Mouse (Mus musculus): ENCODE data around the gene Rab7b.

Rab7b gene

GRCm38 (mm10) chr1:131688475-131688874 lies at the start of gene Rab7b:
Gene Rab7b (plus strand): TSS chr1:131688695.
- DNase-seq = no peak

- no peak for DNase-seq
These were observed 48.4 kb upstream of the Rab7b start for GRCm38 (mm10) chr1:131640062-131640461.

- no peak for DNase-seq
These were observed 46.9 kb upstream of the Rab7b start for GRCm38 (mm10) chr1:131641565-131641964.

GRCm38 (mm10) chr1:131642251-131642650 lies 46.2 kb upstream of the Rab7b start:
- DNase-seq = no peak

GRCm38 (mm10) chr1:131652670-131653443 lies 35.6 kb upstream of the Rab7b start:
- DNase-seq = peak; percentile 47 to 50

GRCm38 (mm10) chr1:131655601-131656000 lies 32.9 kb upstream of the Rab7b start:
- no peak for DNase-seq

DNA sequence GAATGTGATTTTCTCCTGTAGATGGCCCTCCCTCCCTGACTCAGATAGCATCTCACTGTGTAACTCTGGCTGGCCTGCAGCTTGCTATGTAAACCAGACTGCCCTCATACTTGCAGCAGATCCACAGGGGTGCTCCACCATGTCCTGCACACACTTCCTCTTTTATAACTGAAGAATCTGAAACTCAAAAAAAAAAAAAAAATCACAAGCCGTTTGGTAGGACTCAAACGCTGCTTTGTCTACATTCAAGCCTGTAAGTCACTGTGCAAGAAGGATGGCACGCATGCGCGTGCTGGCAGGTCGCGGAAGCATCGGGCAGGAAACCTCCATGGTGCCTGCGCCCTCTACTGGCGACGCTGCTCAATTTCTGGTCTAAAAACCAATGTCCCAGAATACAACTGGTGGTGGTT lies 30.5 kb upstream of the Rab7b start:
- DNase-seq = peak; percentile 93

- no peak for DNase-seq
These were observed 28.9 kb upstream of the Rab7b start for GRCm38 (mm10) chr1:131659512-131660085.

- DNase-seq = no peak
These were observed 28.2 kb upstream of the Rab7b start for GRCm38 (mm10) chr1:131660266-131660665.

DNA sequence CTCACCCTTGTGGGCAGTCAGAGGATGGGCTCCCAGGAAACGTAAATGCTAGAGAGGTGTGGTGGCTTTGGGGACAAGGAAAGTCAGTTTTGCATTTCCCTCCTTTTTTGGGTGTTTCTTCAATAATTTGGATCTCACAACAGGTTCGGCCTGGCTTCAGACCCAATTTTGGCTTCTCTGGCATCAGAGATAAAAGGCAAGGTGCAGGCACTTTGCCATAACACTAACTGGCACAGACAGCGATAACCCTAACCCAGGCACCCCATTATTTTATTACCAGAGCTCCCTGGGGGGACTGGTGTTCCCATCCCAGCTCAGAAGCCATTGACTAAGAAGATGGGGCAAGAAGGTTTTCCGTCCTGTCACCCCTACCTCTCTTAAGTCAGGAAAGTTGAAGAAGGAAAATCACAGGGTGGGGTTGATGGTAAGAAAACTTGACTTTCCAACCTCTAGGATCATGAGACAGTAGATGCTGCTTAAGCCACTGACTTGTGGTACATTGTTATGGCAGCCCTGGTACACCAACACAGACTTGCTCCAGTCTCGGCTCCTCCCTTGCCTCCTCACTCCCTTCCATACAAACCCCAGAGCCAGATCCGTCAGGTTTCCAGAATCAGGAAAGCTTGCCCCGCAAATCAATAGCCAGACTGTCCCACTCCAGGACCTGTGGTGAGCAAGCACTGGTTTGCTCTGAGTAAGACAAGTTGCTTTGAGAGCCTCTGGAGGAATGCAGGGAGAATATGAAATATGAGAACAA lies 27.6 kb upstream of the Rab7b start:
- DNase-seq = no peak

GRCm38 (mm10) chr1:131661749-131662148 lies 26.7 kb upstream of the Rab7b start:
- no peak for DNase-seq

GRCm38 (mm10) chr1:131663286-131663995 lies 25.1 kb upstream of the Rab7b start:
- no peak for DNase-seq

- no peak for DNase-seq
These were observed 24.4 kb upstream of the Rab7b start for GRCm38 (mm10) chr1:131664136-131664535.

- DNase-seq = no peak
These were observed 22.6 kb upstream of the Rab7b start for GRCm38 (mm10) chr1:131665886-131666285.

GRCm38 (mm10) chr1:131671113-131671512 lies 17.4 kb upstream of the Rab7b start:
- peak in 1 of 2 experiments; percentile 24 for DNase-seq

DNA sequence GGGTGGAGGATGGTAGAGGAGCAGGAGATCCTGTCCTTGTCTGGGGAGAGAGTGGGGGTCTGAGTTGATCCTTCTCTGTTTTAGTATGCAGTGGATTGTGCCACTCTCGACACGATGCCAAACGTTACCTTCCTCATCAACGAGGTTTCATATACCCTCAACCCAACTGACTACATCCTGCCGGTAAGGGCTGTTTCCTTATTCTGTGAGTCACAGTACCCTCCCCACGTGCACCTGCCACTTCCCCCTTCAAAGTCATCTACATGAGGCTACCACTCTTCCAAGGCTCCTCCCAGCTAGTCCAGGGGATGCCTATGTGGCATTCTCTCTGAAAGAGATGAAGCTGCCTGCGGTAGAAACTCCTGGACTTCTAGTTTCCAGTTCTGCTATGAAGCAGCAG lies 16.1 kb upstream of the Rab7b start:
- DNase-seq = peak; percentile 66 to 74

DNA sequence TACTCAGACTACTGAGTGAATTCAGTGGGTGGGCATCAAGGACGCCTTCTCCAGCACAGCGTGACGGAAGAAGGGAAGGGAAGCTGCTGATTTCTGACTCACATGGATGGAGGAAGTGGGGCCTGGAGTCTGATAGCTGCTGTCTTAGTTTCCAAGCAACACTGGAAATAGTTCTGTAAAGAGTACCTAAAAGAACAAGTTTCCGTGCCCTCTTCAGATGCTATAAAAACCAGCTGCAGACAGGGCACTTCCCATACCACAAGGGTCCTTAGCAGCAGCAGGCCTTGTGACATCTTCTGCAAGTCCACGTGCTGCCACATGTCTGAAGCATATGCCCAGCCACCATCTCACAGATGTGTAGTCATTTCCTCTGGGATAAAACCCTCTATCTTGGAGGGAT lies 8.9 kb upstream of the Rab7b start:
- DNase-seq = no peak

- DNase-seq = no peak
These were observed 756 bp upstream of the Rab7b start for GRCm38 (mm10) chr1:131687739-131688138.

DNA sequence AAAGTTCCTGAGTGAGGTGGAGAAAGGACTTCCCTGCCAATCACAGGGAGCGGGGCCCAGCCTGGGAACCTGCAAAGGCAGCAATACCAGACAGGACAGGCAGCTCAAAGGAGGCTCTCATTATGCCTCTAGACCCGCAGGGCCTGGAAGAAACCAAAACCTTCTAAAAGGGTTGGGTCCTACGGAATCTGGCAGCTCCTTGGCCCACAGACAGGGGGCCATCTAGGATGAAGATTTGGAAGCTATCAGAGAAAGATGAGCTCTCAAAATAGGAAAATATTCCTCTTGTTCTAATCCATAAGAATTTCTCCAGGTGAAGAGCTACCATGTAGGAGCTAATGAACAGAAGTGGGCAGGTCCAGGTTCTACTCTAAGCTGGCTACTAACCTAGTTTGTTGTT lies 521 bp downstream of the Rab7b start:
- no peak for DNase-seq

DNA sequence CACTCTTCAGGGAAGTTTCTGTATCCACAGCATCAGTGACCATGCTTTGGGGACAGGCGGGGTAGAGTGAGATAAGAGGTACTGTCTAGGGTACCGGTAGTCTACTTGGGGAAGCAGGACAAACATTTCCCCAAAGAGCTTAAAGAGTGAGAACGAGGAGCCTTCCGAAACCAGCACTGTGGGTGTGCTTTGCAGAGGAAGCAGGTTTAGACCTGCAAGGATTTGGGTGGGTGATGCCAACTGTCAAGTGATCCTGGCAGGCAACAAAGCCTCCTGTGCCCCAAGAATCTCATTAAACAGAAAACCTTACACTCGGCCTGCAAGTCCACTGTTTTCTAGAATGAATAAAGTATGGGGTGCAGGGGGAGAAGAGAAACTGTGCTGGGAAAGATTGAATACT lies 1.4 kb downstream of the Rab7b start:
- DNase-seq = no peak

DNA sequence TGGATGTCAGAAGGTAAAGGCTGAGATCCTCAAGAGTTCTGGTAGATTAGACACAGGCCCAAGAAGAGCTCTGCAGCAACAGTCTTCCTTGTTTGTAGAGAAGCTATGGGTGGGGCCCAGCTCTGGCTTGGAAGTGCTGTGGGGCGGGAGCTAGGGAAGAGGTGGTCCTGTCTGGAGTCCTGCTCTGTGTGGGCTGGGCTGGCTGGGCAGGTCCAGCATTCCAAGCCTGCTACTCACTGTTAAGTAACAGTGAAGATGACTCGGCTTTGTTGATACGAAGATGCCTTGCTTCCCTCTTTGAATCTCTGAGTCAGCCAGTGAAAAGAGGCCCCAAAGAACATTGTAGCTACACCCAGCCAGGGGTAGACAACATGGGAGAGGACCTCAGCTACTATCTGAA lies 1.9 kb downstream of the Rab7b start:
- DNase-seq = no peak

DNA sequence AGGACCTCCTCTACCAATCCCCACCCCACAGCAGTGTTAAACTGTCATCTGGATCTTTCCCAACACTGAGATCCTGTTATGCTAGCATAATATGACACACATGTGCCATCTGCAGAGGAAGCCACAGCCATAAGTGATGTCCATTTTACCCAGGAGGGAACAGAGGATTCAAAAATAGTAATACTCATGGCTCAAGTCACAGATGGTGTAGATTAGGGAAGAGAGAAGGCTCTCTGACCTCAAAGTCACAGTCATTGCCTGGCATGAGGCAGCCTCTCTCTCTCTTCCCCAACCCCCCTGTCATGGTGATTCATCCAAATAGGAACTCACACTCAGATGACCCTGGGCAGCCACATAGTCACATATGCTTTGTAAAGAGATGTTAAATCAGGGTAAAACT lies 2.9 kb downstream of the Rab7b start:
- DNase-seq = no peak

GRCm38 (mm10) chr1:131695308-131695707 lies 6.8 kb downstream of the Rab7b start:
- DNase-seq = no peak

Data from B cell, adult 2 months (primary cell).